Mouse (Mus musculus) heart, postnatal 0 days (tissue): ENCODE results near the gene Disp1.

Source experiments
- CTCF ChIP-seq: IDR thresholded peaks from 2 replicates; pipeline ENCODE4 v1.5.1; 2016; ENCODE audit warnings: antibody characterized with exemption, control low read depth, low read depth
- EP300 ChIP-seq: IDR thresholded peaks from 2 replicates; pipeline ENCODE4 v1.6.1; 2016; ENCODE audit warnings: antibody characterized with exemption, low read depth

GRCm38 (mm10) chr1:183190456-183190855 is 30.9 kb downstream of the Disp1 start:
- no peak for TF ChIP-seq CTCF
- TF ChIP-seq EP300: no peak
